Mouse (Mus musculus) kidney, postnatal 14 days (tissue): ENCODE measurements at regions not wholly inside any gene's neighbourhood (a gene's known extent, or its start where the extent isn't known, plus 50 kb on each side); places are given as distances from the start of the nearest gene placed in this dataset.

Experiments
- DNase-seq: peaks from one replicate; pipeline ENCODE4 v3.0.0; 2022; ENCODE audit warnings: mixed read lengths

- DNase-seq = peak; percentile 56
Measured at GRCm38 (mm10) chr17:63575316-63576007, 75.6 kb upstream of the Fbxl17 start.

- no peak for DNase-seq
Measured at GRCm38 (mm10) chr17:63582870-63583269, 83.1 kb upstream of the Fbxl17 start.

- no peak for DNase-seq
Measured at GRCm38 (mm10) chr17:63607021-63607751, 107.4 kb upstream of the Fbxl17 start.

- no peak for DNase-seq
Measured at GRCm38 (mm10) chr17:63622726-63623125, 122.9 kb upstream of the Fbxl17 start.

- no peak for DNase-seq
Measured at GRCm38 (mm10) chr17:63637598-63637997, 137.8 kb upstream of the Fbxl17 start.

GRCm38 (mm10) chr17:63644390-63644789, 144.6 kb upstream of the Fbxl17 start:
- peak; percentile 21 for DNase-seq

- DNase-seq = no peak
Measured at GRCm38 (mm10) chr17:63657687-63658086, 157.9 kb upstream of the Fbxl17 start.

- DNase-seq = peak; percentile 64
Measured at GRCm38 (mm10) chr17:63660841-63661481, 161.1 kb upstream of the Fbxl17 start.

GRCm38 (mm10) chr17:63661584-63661983, 161.8 kb upstream of the Fbxl17 start:
- DNase-seq = peak; percentile 32

GRCm38 (mm10) chr17:63662251-63662650, 162.4 kb upstream of the Fbxl17 start:
- DNase-seq = no peak

GRCm38 (mm10) chr17:63676791-63677190, 177.0 kb upstream of the Fbxl17 start:
- DNase-seq = no peak

- DNase-seq = peak; percentile 76
Measured at GRCm38 (mm10) chr17:63677996-63678657, 178.3 kb upstream of the Fbxl17 start.

GRCm38 (mm10) chr17:63680479-63680878, 180.7 kb upstream of the Fbxl17 start:
- no peak for DNase-seq

- DNase-seq = no peak
Measured at GRCm38 (mm10) chr17:63683345-63683744, 179.5 kb upstream of the Fer start.

- DNase-seq = no peak
Measured at GRCm38 (mm10) chr17:63684026-63684425, 178.8 kb upstream of the Fer start.

GRCm38 (mm10) chr17:63685956-63686355, 176.9 kb upstream of the Fer start:
- DNase-seq = no peak

GRCm38 (mm10) chr17:63686361-63686760, 176.5 kb upstream of the Fer start:
- DNase-seq = no peak

GRCm38 (mm10) chr17:63689291-63689690, 173.6 kb upstream of the Fer start:
- no peak for DNase-seq

GRCm38 (mm10) chr17:63690829-63691689, 171.8 kb upstream of the Fer start:
- no peak for DNase-seq

- DNase-seq = no peak
Measured at GRCm38 (mm10) chr17:63691690-63691968, 171.2 kb upstream of the Fer start.

GRCm38 (mm10) chr17:63693274-63693673, 169.6 kb upstream of the Fer start:
- no peak for DNase-seq

GRCm38 (mm10) chr17:63699537-63699936, 163.3 kb upstream of the Fer start:
- DNase-seq = no peak

GRCm38 (mm10) chr17:63704991-63705390, 157.9 kb upstream of the Fer start:
- no peak for DNase-seq
